Mouse (Mus musculus) ovary, adult 2 months (tissue): Measurements from ENCODE around the gene Mcm3. TPM values are rescaled to one million over a fixed set of nuclear protein-coding genes. Genes with fewer than 3 reads are reported as not detected.

Experiments
- polyA plus RNA-seq: library from polyadenylated mRNA; depleted of rRNA; stranded (reverse); fragments of >200 nt; gene quantifications from 2 replicates; pipeline ENCODE4 v1.2.3, GENCODE M21; 2012; rRNA removed

The Mcm3 gene
- polyA plus RNA-seq, result 12.1 and 20.5 TPM in 2 replicates

DNA sequence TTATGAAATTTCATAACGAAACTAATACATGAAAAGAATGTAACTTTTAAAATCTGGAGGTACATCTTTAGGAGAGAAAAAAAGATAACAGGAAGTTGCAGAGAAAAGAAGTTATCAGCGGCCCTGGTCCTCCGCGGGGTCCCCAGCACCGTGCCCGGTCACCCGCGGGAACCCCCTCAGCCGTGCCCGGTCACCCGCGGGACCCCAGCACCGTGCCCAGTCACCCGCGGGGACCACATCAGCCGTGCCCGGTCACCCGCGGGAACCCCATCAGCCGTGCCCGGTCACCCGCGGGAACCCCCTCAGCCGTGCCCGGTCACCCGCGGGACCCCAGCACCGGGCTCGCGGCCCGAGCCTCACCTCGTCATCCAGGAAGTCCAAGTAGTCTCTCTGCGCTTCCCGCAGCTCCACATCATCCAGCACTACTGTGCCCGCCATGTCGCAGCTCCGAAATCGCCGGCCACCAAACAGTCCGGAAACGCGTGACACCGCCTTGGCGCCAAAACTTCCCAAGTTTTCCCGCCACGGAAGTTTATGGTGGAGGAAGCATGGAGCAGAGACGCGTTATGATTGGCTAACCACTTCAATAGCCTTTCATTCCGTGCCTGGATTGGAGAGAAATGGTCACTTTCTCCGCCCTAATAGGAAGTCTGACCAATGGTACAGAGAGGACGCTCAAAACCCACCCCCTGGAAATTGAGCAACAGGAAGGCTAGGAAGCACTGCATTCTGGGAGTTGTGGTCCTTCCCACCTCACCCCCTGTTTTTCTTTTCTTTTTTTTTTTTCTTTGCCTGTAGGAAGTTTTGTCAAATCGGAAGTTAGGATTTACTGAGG, at the start of gene Mcm3:
Mcm3 (minus strand) TSS at position 542 of the 835 bp plus-strand sequence.

DNA sequence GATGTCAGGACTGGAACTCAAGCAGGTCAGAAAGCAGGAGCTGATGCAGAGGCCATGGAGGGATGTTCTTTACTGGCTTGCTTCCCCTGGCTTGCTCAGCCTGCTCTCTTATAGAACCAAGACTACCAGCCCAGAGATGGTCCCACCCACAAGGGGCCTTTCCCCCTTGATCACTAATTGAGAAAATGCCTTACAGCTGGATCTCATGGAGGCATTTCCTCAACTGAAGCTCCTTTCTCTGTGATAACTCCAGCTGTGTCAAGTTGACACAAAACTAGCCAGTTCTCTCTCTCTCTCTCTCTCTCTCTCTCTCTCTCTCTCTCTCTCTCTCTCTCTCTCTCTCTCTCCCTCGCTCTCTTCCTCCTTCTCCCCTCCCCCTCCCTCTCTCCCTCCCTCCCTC, 29.6 kb downstream of the Mcm3 start, which contains the start of gene Il17f:
Il17f (minus strand) TSS at position 101 of the 400 bp plus-strand sequence.

Other genes starting within 250 kb of the Mcm3 start
- gene Pkhd1, start 202.2 kb downstream of the Mcm3 start, polyA plus RNA-seq, result 0.08 and 0.26 TPM in 2 replicates
- not detected in 2 replicates for gene Il17a, start 89.4 kb downstream of the Mcm3 start, polyA plus RNA-seq
- 0.31 and 1.0 TPM in 2 replicates for gene Il17f, start 29.7 kb downstream of the Mcm3 start, polyA plus RNA-seq
- gene Paqr8, start 70.3 kb upstream of the Mcm3 start, polyA plus RNA-seq, result 62.2 and 63.4 TPM in 2 replicates
- gene Efhc1, start 131.3 kb upstream of the Mcm3 start, polyA plus RNA-seq, result 19.9 and 58.7 TPM in 2 replicates